Mouse (Mus musculus) spleen, postnatal 10 days (tissue): ENCODE results near the gene Mcu.

Experiments
- DNase-seq, 2 experiments: peaks; one replicate each; pipeline ENCODE4 v3.0.0; 2021 to 2022; ENCODE audit warnings: low spot score in 2 of 2

The Mcu gene

GRCm38 (mm10) chr10:59616522-59616921 lies at the start of gene Mcu:
TSS of gene Mcu (minus strand) at chr10:59616692.
- peak; percentile 96 to 97 for DNase-seq

- no peak for DNase-seq
These were observed 49.2 kb upstream of the Mcu start for GRCm38 (mm10) chr10:59665503-59666291.

DNA sequence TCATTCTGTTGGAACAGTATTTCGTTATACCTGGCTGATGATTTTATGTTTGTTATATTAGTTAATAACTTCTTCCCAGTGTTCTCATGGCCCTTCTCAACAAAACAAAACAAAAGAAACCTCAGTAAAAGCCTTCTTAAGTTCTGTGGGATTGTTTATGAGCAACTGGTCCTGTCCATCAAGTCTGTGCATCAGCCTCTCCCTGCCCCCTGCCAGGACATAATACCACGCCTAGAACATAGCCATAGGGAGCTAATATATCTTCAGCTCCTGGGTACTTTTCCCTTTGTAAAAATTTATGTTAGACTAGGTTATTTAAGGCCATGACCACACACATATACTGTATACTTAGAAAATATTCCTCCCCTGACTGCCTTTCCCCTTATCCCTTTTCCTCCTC lies 48.3 kb upstream of the Mcu start:
- DNase-seq = no peak

DNA sequence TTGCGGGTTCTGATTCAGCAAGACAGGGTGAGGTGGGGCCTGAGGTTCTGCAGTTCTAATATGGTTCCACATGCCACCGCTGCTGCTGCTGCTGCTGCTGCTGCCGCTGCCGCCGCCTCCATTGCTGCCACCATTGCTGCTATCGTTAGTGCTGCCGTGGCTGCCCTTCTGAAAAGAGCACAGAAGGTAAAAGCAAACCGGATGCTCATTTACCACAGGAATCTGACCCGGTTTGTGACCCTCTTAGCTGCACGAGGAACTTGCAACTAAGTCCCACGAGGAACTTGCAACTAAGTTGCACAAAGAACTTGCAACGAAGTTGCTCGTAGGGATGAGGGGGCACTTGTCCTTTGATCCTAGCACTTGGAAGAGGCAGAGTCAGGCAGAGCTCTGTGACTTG lies 40.3 kb upstream of the Mcu start:
- DNase-seq = no peak

- no peak for DNase-seq
These were observed 30.4 kb upstream of the Mcu start for GRCm38 (mm10) chr10:59646821-59647378.

- no peak for DNase-seq
These were observed 28.7 kb upstream of the Mcu start for GRCm38 (mm10) chr10:59645153-59645552.

DNA sequence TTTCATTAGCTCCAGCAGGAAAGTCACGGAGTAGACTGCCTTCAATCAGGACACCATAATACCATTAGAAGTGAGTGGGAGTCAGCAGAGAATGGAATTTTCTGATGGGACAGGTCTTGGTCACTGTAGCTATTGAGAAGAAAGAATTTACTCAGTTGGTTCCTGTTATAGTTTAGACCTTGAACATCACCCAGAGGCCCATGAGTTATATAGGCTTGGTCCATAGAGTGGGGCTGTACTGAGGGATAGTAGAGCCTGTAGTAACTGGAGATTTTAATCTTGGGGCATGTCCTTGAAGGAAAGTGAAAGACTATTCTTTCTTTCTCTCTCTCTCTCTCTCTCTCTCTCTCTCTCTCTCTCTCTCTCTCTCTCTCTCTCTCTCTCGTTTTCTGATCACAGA lies 28.2 kb upstream of the Mcu start:
- no peak for DNase-seq

DNA sequence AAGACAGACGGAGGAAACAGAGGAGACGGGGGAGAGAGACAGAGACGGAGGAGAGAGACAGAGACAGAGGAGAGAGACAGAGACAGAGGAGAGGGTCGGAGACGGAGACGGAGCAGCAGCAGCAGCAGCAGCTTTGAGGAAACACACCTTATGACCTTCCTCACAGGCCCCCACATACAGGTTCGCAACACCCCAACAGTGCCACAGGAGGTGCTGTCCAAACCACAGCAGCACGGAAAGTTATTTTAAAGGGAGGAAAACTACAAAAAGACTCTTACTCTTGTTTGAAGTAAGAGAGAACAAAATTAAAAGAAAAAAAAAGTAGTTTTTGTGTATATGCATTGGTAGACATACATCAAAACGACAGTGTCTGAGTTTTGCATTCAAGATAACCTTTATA lies 27.2 kb upstream of the Mcu start:
- DNase-seq = no peak

GRCm38 (mm10) chr10:59642659-59643377 lies 26.3 kb upstream of the Mcu start:
- DNase-seq = no peak

- DNase-seq = no peak
These were observed 22.1 kb upstream of the Mcu start for GRCm38 (mm10) chr10:59638576-59638975.

DNA sequence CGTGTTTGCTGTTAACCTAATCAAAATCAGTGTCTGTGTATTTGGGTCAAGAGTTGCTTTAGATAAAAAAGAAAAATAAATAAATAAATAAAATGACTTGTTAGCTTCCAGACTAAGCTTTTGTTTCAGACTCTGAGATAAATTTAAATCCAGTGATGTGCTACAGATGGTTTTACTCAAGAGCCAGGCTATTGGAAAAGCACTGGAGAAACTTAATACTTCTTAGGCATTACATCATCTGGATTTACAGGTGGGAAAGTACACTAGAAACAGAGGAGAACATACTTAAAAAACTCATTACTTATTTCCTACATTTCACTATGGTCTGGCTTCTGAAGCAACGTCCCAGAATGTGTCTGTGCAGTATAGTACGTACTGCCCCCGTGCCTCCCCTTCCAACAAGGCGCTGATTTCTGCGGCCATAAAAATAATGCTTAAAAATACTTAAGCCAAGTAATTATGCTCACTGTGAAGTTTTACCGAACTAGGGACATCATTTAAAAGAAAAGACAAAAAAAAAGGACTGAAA lies 21.2 kb upstream of the Mcu start:
- no peak for DNase-seq

DNA sequence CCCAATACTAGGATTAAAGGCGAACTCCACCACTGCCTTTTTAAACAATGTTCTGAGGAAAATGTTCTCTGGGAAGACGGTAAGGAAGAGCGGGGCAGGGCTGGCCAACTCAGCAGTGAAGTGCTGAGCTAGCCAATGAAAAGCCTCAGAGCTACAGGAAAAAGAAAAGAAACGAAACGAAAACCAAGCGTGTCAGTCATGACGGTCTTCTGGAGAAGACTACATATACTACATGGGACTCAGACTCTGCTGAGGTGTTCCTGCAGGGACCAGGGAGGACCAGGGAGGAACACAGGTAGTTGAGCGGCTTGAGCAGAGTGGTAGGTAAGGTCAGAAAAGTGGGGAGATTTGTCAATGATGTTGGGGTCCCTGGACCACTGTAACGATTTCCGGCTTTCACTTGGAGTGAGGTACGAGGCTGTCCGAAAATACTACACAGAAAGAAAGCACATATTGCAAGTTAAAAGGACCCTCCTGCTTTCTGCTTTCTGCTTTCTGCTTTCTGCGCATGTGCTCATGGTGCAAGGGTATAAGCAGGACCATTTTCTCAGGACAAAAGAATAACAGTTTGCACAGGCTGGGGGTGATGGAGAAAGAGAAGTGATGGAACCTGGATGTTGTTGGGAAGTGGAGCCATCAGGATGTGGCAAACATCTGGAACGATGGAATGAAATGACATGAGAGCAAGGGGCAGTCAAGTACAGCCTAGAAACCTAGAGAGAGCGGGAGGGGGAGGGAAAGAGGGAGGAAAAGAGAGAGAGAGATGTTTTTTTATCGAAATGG lies 20.4 kb upstream of the Mcu start:
- no peak for DNase-seq

DNA sequence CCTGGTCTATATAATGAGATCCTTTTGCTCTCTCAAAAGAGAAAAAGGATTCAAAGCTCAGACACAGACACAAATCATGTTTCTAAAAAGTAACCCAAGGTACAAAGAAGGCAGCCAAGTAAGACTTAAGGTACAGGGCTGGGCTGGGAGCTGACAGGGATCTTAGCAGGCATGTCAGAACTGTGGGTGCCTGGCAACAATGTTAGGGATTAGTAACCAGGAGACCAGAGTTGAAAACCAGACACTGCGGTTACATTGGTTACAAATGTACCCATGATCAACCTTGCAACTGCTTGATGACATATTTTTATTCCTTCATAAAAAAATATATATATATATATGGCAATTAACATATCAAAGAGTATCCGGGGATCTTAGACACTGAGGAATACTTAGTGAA lies 19.6 kb upstream of the Mcu start:
- no peak for DNase-seq

- no peak for DNase-seq
These were observed 13.0 kb upstream of the Mcu start for GRCm38 (mm10) chr10:59629506-59629782.

DNA sequence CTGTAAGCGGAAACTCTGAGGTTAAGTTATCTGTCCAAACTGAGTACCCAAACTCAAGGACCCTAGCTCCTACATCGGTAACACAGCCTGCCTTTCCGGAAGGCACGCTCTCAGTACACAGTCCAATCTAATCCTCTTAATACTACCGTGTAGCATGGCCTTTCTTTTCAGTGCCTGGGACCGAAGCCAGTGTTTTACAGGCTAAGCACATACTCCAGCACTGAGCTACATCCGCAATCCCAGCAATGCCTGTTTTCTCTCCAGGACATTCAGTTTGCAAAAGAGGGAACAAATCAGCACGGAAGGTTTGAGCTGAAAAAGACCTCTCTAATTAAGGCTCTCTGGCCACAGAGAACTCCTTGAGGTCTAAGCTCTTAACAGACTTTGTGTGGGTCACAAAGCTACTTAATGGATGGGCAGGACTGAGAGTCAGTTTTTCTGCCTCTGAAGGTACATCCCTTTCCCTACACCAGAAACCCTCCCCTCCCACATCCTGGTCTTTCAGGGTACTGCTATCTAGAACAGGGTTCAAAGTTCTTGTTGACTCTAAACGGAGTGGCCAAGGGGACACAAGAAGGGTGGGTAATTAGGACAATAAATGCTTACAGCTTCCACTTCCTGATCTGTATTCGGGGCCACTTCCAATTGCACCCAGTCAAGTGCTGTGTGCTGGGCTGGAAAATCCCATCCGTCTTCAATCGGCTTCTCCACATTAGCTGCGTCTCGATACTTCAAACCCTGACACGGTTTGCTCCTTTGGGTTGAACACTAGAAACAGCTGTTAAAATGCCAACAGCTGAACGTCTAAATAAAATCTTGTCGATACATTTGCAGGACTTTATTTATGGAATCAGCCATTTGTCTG lies 12.4 kb upstream of the Mcu start:
- no peak for DNase-seq

- no peak for DNase-seq
These were observed 7.0 kb upstream of the Mcu start for GRCm38 (mm10) chr10:59623496-59623895.

DNA sequence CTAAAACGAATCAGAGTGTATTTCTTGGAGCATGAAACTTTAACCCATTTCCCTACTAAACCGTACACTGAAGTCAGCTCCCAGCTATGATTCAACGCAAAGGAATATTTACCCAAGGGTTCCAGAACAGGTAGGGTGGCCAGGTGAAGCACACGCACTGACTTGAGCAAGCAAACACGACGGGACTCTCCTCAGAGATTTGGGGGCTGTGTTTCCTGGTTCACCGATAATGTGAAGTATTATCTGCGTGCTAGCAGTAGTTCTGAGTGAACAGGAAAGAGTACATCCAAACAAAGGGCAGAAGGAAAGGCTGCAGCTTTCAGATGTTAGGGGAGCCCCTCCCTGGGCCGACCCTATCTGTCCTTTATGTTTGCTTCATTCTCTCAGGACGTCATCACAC lies 4.9 kb upstream of the Mcu start:
- no peak for DNase-seq

DNA sequence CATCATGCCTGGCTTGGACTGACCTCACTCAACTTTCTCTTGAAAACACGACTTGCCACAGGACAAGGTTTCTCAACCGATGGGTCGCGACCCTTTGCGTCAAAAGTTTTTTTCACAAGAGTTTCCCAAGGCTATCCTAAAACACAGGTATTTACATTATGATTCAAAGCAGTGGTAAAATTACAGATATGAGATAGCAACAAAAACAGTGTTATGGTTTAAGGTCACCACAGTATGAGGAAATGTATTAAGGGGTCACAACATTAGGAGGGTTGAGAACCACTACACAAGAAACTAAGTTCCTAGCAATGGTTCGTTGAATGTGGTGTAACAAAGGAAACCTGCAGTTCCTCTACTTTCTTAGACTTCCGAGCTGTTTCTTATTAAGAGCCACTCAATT lies 1.3 kb upstream of the Mcu start:
- no peak for DNase-seq

DNA sequence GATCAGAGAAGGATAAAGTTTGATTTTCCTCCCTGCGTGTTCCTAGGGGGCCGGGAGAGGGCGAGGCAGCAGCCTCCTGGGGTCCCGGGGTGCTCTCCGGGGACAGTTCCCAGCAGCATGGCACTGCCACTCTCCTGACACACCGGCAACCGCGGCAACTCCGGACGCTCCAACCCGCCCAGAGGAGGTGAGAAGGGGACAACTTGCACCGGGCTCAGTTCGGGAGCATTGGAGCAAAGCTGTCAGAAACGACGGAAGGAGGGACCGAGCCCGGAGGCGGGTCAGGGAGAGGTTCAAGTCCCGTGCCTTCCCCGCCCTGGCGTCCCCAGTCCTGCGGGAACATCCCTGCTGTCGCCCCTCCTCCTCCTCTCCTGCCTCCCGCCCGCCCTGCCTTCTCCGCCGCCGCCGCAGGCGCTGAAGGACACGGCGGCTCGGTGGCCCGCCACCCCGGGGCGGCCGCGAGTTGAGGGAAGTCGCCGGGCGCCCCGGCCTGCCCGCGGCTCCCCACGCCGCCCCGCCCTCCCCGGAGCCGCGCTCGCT lies 441 bp downstream of the Mcu start, which contains the start of gene Gm10322:
Gm10322 (plus strand) TSS at position 83 of the 540 bp plus-strand sequence.
- DNase-seq = no peak

- DNase-seq = no peak
These were observed 1.1 kb downstream of the Mcu start for GRCm38 (mm10) chr10:59615411-59615810.

- no peak for DNase-seq
These were observed 2.4 kb downstream of the Mcu start for GRCm38 (mm10) chr10:59614141-59614540.
